Mouse (Mus musculus): ENCODE results near the gene Cited4. TPM values are rescaled to one million over a fixed set of nuclear protein-coding genes. Genes with fewer than 3 reads are reported as not detected.

Cited4 gene
- polyA plus RNA-seq, 1 experiment from 2014 or later = 6.4 TPM

DNA sequence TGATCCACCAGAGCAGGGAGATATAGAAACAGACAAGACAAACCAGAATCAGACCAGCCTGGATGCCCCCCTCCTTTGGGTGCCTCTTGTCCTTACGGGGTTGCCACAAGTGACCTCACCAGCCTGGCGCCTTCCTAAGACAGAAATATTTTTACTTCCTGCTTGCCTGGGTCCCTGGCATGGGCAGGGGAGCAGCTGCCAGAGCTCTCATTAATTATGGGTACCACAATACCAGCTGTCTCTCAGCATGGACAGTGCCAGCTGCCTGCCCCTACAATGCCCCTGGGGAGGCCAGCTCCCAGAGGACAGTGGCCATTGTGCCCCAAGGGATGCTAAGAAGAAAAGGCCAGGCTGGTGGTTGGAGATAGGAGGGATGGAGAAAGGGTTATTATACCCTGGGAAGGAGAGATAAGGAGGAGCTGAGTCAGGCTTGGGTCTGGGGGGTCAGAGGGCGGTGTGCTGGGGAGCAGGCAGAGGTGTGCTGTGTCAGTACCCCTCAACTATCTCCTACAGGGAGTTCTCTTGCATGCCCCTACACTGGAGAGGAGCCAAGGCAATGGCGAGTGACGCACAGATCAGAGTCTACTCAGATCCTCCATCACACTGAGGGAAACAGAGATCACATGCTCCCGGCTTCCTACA, 47.6 kb downstream of the Cited4 start:
- ATAC-seq (ENCODE audit: insufficient read depth, low FRiP score, low TSS enrichment) (no peak), DNase-seq (ENCODE audit: low spot score) (no peak)
- no peaks in the 10 kb centered on the region for H3K36me3 ChIP-seq (ENCODE audit: control insufficient read depth, insufficient read depth, low read length)
- H3K4me3 ChIP-seq (ENCODE audit: low read depth, low read length) = no peak overlapping the region
- 0 out of 2 replicates have a peak, but pooled peaks cover 2% of the 10 kb centered on the region for H3K4me1 ChIP-seq (ENCODE audit: control insufficient read depth, insufficient read depth, low read length)
- H3K27me3 ChIP-seq (ENCODE audit: control insufficient read depth, insufficient read depth, low read length) = no peaks in the 10 kb centered on the region
- WGBS = 82% methylated on average over 6 of the region's 6 CpGs
- no peak overlapping the region for H3K27ac ChIP-seq (ENCODE audit: low read depth, low read length)
- H3K9ac ChIP-seq (ENCODE audit: low read length) = no peak overlapping the region
- H3K4me2 ChIP-seq (ENCODE audit: low read depth) = no peak overlapping the region
- no peaks in the 10 kb centered on the region for H3K9me3 ChIP-seq (ENCODE audit: control insufficient read depth, low read length)

DNA sequence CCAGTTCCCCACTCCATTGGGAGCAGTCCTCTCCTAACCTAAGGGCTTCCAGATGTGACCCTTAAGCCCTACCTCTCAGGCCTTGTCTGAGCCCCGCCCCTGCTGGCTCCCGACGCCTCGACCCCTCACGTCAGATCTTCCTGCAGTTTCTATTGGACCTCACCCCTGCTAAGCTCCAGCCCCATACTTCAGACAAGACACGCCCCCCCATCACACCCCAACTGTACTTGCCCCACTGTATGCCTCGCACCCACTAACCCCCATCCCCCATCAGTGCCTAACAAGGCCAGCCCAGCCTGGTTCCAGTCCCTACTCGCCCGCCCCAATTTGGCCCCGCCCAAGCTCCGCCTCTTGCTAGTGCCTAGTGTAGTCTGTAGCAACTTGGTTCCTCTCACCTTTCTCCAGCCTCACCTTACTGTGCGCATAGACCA, 49.8 kb downstream of the Cited4 start:
- Histone ChIP-seq H3K36me3 (ENCODE audit: control insufficient read depth, insufficient read depth, low read length) (no peaks in the 10 kb centered on the region), H3K4me2 (ENCODE audit: low read depth) (peak overlapping the region; percentile 64), H3K27ac (ENCODE audit: low read depth, low read length) (no peak overlapping the region), H3K4me3 (ENCODE audit: low read depth, low read length) (peak overlapping the region; percentile 31), H3K9ac (ENCODE audit: low read length) (no peak overlapping the region), H3K27me3 (ENCODE audit: control insufficient read depth, insufficient read depth, low read length) (no peaks in the 10 kb centered on the region), H3K9me3 (ENCODE audit: control insufficient read depth, low read length) (no peaks in the 10 kb centered on the region), H3K4me1 (ENCODE audit: control insufficient read depth, insufficient read depth, low read length) (0 out of 2 replicates have a peak, but pooled peaks cover 2% of the 10 kb centered on the region)
- ATAC-seq (ENCODE audit: insufficient read depth, low FRiP score, low TSS enrichment) (peak; percentile 75), DNase-seq (ENCODE audit: low spot score) (peak; percentile 66)
- 2% methylated on average over 12 of the region's 12 CpGs for WGBS

DNA sequence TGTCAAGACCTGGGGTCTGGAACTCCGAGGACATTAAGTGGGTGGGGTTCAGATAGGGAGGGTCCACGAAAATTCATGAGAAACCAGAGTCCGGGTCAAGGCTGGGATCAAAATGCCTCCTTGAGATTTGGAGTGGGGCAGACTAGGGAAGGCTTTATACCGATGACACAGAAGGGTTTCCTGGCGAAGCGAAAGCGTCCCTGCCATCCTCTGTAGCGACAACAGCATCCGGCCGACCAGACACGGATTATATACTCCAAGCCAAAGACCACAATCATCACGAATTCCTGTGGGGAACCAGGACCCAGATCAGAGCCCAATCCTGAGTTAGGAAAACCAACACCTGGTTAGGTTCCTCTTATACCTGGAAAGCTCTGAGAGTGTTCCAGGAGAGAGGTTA, 50.4 kb downstream of the Cited4 start:
- H3K9ac ChIP-seq (ENCODE audit: low read length) = peak overlapping the region; percentile 14; the same call in 1 of the 2 replicates
- no peak for DNase-seq (ENCODE audit: low spot score)

More for the DNA sequence above, 50.4 kb downstream of the Cited4 start:
- 19% methylated on average over 12 of the region's 12 CpGs for WGBS
- no peaks in the 10 kb centered on the region for H3K27me3 ChIP-seq (ENCODE audit: control insufficient read depth, insufficient read depth, low read length)
- peak overlapping the region; percentile 64 for H3K4me2 ChIP-seq (ENCODE audit: low read depth)
- no peak for ATAC-seq (ENCODE audit: insufficient read depth, low FRiP score, low TSS enrichment)
- no peak overlapping the region for H3K27ac ChIP-seq (ENCODE audit: low read depth, low read length)
- H3K9me3 ChIP-seq (ENCODE audit: control insufficient read depth, low read length) = no peaks in the 10 kb centered on the region
- H3K4me1 ChIP-seq (ENCODE audit: control insufficient read depth, insufficient read depth, low read length) = 0 out of 2 replicates have a peak, but pooled peaks cover 2% of the 10 kb centered on the region
- H3K4me3 ChIP-seq (ENCODE audit: low read depth, low read length) = peak overlapping the region; percentile 31
- H3K36me3 ChIP-seq (ENCODE audit: control insufficient read depth, insufficient read depth, low read length) = no peaks in the 10 kb centered on the region

Other genes starting within 250 kb of the Cited4 start
- not detected in 2 replicates for gene Slfnl1, start 134.3 kb upstream of the Cited4 start, polyA plus RNA-seq (2014; fragmentation: Nextera tagmentation; extraction: Ambion mirVana)
- gene Ctps, start 96.3 kb upstream of the Cited4 start, polyA plus RNA-seq (2014; fragmentation: Nextera tagmentation; extraction: Ambion mirVana) = 129 and 135 TPM in 2 replicates
- gene Gm8439, start 77.8 kb upstream of the Cited4 start, polyA plus RNA-seq (2014; fragmentation: Nextera tagmentation; extraction: Ambion mirVana) = not detected in 2 replicates
- gene Kcnq4, start 82.0 kb downstream of the Cited4 start, polyA plus RNA-seq (2014; fragmentation: Nextera tagmentation; extraction: Ambion mirVana) = 2.9 and 3.3 TPM in 2 replicates
- gene Nfyc, start 165.0 kb downstream of the Cited4 start, polyA plus RNA-seq (2014; fragmentation: Nextera tagmentation; extraction: Ambion mirVana) = 119 and 126 TPM in 2 replicates
- gene Rims3, start 188.2 kb downstream of the Cited4 start, polyA plus RNA-seq (2014; fragmentation: Nextera tagmentation; extraction: Ambion mirVana) = 4.6 and 5.2 TPM in 2 replicates

Data from neural tube, embryonic 11.5 days (tissue).